Mouse (Mus musculus) stomach, postnatal 0 days (tissue): ENCODE measurements around the gene Ffar4.

ENCODE experiments used
- CTCF ChIP-seq: IDR thresholded peaks from 2 replicates; pipeline ENCODE4 v1.5.1; 2016; ENCODE audit warnings: antibody characterized with exemption, low read depth, mild to moderate bottlenecking, moderate library complexity
- EP300 ChIP-seq: optimal IDR thresholded peaks from 2 replicates; pipeline ENCODE3; 2016; ENCODE audit warnings: antibody characterized with exemption

DNA sequence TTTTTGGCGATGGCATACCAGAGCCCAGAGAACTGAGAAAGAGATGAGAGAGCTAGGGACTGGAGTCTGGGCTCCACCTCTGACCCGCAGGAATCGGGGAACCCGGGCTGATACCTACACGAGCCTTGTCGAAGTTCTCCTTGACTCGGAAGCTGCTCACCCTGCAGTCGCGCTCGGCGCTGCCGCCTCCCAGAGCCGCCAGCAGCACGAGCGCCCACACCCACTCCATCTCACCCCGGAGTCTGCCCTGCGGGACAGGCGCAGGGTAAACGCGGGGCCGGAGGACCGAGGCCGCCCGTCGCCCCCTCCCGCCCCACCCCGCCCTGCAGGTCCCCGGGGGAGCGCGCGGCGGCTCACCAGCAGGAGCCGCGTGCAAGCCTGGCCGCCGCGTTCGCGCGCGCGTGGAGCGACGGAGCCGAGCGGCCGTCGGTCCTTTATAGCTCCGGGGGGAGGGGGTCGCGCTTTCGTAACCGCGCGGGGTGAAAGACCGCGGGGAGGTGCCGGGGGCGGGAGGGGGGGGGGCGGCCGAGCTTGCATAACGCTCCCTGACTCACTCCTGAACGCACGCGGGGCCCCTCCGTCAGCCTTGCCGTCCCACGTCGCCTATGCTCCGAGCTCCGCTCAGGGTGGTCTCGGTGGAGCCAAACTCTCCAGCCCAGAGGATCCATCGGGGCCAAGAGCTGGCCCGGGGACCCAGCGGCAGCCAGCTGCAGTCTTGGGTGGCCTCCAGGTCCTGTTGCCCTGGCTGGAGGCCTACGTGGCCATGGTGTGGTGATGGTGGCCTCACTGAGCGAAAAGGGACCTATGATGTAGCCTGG is 27.7 kb downstream of the Ffar4 start:
- TF ChIP-seq CTCF (no peak), EP300 (no peak)
